Mouse (Mus musculus): Measurements from ENCODE around the gene Gm45208. TPM values are rescaled to one million over a fixed set of nuclear protein-coding genes. Genes with fewer than 3 reads are reported as not detected.
A peak's percentile ranks its signal among the peaks of the same experiment; 100 is the strongest.
"Not testable (repeated sequence)": the region's sequence is repeated elsewhere in the genome, so short reads cannot be mapped to it uniquely, and the experiment has no call there.

Gm45208 gene
- total RNA-seq, 2 experiments from 2014 or later, result not detected

DNA sequence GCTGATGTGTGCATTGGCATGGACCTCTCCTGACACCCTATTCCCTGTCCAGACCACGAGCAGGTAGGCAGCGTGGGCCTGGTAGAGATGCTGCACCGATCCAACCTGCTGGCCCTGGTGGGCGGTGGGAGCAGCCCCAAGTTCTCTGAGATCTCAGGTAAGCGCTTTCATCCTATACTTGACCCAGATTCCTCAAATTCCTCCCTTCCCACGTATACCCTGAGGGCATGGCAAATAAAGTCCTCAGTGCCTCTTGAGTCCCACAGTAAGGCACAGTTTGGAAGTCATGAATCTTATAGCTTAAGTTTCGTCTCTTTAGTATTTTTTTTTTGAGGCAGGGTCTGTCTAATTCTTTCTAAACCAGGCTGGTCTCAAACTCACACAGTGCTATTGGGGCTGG, 2.1 kb downstream of the Gm45208 start:
- no peak for DNase-seq (ENCODE audit: low spot score in 2 of 2)
- intact Hi-C loops (cut with DNase I), result no loop called here

DNA sequence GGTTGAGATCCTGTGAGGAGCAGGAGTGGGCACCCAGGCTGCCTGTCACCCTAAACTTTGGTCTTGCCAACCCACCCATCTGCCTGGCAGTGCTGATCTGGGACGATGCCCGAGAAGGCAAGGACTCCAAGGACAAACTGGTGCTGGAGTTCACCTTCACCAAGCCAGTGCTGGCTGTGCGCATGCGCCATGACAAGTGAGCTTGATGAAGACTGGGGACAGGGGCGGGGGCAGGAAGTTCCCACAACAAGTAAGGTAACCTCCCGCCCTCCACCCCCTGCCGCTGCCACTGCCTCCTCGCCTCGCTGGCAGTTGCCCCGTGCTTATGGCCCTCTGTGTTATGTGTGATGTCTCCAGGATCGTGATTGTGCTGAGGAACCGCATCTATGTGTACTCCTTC, 3.8 kb downstream of the Gm45208 start:
- intact Hi-C loops (cut with DNase I), result no loop called here

DNA sequence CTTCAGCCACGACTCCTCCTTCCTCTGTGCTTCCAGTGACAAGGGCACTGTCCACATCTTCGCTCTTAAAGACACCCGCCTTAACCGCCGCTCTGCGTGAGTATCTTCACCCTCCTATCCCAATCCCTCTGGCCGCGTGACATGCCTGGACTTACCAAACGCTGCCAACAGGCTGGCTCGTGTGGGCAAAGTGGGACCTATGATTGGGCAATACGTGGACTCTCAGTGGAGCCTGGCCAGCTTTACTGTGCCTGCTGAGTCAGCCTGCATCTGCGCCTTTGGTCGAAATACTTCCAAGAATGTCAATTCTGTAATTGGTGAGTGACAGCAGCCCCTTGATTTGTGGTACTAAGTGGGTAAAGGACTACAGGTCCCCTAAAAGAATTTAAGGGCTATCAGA, 5.1 kb downstream of the Gm45208 start:
- intact Hi-C loops (cut with DNase I), result no loop called here
- no peak for DNase-seq (ENCODE audit: low spot score in 2 of 2)

More for the DNA sequence above, 3.8 kb downstream of the Gm45208 start:
- DNase-seq (ENCODE audit: low spot score in 2 of 2), result no peak

DNA sequence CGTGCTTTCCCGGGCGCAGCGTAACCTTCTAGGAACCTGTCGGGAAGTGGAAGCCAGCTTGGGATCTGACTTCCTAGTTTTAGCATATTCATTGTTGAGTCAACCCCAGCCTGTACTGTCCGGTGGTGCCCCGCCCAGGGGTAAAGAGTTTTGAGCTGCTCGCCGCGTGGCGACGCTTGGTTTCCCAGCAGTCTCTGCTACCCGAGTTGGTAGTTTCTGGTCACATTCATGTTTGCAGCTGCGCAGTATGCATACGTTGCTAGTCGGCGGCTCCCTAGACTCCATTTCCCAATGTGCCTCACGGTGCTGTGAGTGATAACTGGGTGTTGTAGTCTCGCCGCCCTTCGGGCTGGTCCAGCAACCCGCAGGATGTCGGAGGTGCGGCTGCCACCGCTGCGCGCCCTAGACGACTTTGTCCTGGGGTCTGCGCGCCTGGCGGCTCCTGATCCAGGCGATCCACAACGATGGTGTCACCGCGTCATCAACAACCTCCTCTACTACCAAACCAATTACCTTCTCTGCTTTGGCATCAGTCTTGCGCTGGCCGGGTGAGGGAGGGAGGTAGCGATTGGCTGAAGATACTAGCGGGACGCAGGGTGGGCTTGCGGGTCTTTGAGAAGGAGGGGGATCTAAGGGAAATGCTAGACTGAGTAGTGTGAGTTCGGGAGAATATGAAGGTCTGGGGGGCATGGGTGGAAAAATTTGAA, 6.3 kb downstream of the Gm45208 start, which contains the start of gene Praf2:
Praf2 (plus strand) TSS at position 225 of the 707 bp plus-strand sequence.
- intact Hi-C loops (cut with DNase I), result no loop called here
- DNase-seq (ENCODE audit: low spot score in 2 of 2), result peak; percentile 81 to 84

DNA sequence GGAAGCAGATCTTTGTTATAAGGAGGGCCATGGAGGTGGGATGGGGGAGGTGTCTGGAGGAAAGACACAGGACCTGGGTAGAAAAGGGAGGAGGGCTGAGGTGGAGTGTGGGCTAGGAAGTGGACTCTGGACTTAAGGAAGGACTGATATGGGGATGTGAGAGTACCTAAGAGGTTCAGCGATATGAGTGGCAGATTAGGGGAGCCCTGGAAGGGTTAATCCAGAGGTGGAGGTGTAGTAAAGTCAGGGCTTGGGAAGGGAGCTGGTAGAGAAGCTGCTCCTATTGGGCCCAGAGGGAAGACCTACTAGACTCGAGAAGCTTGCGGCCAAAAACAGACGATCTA, 6.8 kb downstream of the Gm45208 start:
- intact Hi-C loops (cut with DNase I), result no loop called here
- no peak for DNase-seq (ENCODE audit: low spot score in 2 of 2)

DNA sequence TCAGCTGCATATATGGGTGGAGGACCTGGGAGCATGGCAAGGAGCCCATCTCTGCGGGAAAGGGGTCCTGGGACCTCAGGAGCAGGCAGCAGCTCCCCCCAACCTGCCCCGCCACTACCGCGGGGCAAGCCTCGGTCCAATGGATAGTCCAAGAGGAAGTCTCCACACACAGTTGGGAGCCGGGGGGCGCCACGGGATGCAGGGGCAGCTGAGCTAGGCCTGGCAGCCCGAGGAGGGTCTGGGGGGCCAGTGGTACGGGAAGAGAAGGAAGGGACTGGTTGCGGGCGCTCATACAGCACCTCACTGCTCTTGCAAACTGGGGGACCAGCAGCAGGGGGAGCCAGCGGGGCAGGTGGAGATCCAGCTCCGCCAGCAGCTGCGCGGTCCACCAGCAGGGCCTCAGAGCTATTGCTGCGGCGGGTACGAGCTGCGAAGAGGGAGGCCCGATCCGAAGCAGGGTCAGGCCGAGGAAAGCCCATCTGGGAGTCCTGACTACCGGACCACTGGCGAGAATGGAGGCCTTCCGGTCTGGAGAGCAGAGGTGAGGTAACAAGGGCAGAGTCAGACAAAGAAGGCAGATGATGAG, 11.6 kb downstream of the Gm45208 start:
- intact Hi-C loops (cut with DNase I), result no loop called here
- DNase-seq (ENCODE audit: low spot score in 2 of 2), result peak; percentile 32 to 36

DNA sequence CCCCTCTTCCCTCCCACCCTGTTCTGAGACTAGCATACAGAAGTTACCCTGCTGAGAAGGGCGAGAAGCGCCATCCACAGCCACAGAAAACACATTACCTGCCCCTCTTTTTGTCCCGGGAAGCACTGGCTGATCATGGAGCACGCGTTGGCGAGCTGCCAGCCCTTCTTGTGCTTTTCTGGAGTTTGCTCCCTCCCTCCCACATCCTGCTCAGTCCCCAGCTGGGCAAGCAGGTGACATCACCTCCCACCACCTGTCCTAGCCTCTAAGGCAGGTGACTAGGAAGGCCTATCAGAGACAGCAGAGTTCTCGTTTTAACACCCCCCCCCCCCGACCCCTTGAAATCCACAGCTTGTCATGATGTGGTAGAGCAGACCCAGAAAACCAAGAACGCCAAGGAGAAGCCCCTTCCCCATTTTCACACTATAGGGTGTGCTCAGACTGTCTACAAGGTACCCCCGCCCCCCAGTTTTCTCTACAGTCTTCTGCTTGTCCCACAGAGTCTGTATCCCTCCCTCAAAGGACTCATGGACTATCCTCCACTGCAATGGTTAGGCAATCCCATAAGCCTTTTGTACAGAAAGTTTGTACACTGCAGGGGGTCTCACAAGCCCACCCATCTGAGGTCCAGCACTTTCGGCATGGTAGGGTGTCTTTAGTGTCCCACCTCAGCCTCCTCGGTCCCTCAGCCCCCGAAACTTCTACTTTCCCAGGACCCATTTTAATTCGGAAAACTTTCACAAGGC, 17.5 kb downstream of the Gm45208 start:
- peak in 1 of 2 experiments; percentile 21 for DNase-seq (ENCODE audit: low spot score in 2 of 2)
- intact Hi-C loops (cut with DNase I), result no loop called here

DNA sequence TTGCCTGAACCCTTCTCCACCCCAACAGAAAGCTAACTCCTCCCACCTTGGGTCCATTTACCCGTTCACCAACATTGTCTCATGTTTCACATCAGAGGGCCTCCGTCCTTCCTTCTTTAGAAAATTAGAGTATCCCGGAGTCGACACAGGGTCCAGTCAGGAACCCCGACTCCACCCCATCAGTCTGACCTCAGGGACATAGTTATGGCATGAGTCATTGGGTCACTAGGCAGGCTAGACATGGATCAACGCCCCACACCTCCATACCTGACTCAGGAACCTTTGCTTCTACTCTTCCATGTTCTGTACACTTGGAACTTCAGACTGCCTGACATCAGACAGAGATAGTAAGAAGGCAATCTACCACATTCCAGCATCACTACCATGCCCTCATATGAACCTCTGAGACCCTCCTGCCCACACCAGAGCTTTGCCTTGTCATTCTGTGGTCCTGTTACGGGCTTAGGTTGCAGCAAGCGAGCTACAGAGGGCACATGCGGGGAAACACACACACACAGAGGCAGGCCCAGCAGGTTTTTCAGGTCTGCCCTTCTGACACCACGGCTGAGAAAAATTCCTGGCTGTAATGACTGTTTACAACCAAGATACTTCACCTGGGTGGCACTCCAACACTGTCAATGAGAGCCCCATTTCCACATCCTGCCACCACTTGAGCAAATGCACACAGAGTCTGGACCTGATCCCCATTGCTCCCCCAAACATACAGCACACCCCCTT, 18.2 kb downstream of the Gm45208 start:
- intact Hi-C loops (cut with DNase I), result no loop called here
- no peak for DNase-seq (ENCODE audit: low spot score in 2 of 2)

DNA sequence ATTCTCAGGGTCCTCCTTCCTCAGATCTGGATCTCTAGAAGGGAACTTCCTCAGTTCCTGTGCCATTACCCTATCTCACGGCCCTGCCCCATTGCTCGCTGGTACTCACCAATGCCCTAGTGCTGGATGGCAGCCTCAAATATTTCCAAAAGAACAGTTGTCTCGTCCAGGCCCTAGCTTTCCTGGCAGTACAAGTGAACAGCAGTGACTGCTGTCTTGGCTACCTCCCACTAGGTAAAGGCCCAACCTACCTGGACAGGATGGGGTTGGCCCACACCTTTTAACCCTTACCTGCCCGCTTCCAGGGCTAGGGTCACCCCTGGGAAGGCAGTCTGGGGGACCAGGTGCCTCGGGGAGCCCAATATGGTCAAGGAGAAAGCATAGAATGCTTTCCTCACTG, 19.1 kb downstream of the Gm45208 start:
- intact Hi-C loops (cut with DNase I), result no loop called here
- DNase-seq (ENCODE audit: low spot score in 2 of 2), result no peak

DNA sequence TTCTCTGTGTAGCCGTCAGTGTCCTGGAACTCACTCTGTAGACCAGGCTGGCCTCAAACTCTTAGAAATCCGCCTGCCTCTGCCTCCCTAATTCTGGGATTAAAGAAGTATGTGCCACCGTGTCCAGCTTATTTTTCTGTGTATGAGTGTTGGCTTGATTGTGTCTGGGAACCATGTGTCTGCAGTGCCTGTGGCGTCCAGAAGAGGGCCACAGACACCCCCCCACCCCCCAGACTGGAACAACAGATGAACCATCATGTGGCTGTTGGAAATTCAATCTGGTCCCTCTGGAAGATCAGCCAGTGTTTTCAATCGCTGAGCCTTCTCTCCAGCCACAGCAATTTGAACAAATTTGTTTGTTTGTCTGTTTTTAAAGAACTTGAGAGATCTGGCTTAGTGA, 21.4 kb downstream of the Gm45208 start:
- DNase-seq (ENCODE audit: low spot score in 2 of 2), result no peak
- intact Hi-C loops (cut with DNase I), result no loop called here

DNA sequence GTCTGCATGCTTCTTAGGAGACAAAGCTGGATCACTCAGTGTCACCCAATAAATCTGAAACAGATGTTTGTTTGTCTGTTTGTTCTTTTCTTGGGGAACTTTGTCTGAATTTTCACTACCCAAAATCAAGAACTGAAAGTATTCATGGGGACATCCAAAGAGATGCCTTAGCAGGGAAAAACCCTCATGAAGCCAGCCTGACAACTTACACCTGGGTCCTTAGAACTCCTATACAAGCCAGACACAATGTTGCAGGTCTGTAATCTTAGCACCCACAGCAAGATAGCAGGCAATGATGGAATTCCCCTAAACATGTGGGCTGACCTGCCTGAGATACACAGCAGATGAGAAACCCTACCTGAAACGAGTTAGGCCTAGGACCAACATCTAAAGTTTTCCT, 22.9 kb downstream of the Gm45208 start:
- no peak for DNase-seq (ENCODE audit: low spot score in 2 of 2)
- intact Hi-C loops (cut with DNase I), result no loop called here

DNA sequence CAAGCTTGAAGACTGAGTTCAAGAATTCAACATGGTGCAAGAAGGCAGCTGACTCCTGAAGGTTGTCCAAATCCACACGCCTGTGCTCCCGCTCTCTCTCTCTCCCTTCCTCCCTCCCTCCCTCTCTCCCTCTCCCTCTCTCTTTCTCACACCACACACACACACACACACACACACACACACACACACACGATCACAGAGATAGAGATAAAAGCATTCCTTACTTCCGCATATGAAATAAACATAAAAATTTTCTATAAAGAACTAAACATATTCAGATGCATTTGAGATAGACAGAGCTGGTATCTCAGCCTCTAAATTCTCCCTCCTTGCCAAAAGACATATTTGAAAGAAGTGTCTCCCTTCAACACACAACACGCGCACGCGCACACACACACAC, 23.4 kb downstream of the Gm45208 start:
- intact Hi-C loops (cut with DNase I), result no loop called here
- DNase-seq (ENCODE audit: low spot score in 2 of 2), result no peak

DNA sequence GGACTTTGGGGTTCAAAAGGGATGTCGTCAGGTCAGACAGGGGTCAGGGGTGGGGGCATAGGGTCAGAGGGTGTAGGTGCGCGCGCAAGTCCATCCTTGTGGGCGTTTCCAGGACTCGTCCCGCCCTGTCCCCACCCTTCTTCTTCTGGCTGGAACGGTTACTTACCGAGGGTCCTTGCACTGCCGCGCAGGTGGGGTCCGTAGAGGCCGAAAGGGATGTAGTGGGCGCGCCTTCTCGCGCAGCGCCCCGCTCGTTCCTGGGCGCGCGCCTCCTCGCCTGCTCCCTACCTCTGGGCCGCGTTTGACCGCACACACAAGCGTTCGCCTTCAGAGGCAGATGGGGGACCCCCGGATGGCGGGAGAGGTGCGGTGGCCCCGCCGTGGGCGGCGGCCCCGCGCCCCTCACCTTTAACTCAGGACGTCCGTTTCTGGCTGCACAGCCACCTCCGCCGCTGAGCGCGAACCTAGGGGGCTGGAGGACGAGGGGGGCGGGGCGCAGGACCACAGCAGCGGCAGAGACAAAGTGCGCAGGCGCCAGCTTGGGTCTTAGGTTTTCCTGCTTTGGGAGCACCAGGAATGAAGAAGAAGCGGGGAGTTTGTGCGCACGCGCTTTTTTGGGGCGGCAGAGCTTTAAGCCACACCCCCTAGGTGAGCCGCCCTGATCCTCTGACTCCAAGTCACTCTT, 28.5 kb downstream of the Gm45208 start, which contains the start of gene Ccdc120:
Ccdc120 (minus strand) TSS at position 474 of the 685 bp plus-strand sequence.
- peak; percentile 73 to 77 for DNase-seq (ENCODE audit: low spot score in 2 of 2)
- intact Hi-C loops (cut with DNase I), result no loop called here

DNA sequence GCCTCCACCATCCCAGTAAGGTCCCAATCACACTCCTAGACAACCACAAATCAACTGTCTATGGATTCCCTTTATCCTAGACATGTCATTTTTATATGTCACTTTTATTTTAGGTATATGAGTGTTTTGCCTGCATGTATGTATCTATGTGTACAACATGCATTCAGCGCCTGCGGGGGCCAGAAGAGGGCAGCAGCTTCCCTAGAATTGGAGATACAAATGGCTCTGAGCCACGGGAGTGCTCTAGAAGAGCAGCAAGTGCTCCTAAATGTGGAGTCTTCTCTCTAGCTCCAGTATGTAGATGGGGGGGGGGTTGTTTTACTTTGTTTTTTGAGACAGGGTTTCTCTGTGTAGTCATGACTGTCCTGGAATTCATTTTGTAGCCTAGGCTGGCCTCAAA, 31.6 kb downstream of the Gm45208 start:
- DNase-seq (ENCODE audit: low spot score in 2 of 2); intact Hi-C loops (cut with DNase I): not testable (repeated sequence)

DNA sequence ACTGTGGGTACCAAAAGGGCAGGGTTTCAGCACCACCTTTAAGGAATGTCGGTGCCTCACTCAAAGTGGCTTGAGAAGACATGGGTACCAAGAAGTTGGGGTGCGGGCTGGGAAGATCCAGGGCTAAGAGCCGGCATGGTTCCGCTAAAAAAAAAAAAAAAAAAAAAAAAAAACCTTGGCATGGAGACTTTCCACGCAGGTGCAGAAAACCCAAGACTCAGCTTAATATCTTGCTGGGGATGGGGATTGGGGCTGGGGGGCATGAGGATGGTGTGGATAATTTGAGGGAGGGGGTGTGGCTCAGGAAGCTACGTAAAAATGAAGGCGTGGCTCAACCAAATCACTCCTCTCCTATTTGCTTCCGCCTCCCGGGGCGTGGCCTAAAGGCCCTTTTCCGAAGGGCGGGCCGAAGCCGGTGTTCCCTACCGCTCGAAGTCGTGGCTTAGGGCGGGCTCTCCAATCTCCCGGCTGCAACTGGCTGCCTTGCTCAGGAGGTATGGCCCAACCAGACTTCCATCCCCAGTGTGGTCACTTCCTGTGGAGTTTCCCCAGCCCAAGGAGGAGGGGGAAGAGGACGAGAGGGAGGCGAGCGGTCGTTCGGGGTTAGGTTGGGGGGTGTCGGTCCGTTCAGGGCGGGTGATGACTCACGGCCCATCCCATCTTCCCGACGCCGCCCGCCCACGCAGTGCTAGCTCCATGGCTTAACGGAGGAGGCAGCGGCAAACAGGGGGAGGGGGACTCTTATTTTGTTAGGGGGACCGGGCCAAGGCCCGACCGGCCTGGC, 40.3 kb downstream of the Gm45208 start, which contains the start of gene Tfe3:
Tfe3 (plus strand) TSS at position 424 of the 784 bp plus-strand sequence.
- DNase-seq (ENCODE audit: low spot score in 2 of 2), result peak; percentile 86
- intact Hi-C loops (cut with DNase I), result no loop called here

DNA sequence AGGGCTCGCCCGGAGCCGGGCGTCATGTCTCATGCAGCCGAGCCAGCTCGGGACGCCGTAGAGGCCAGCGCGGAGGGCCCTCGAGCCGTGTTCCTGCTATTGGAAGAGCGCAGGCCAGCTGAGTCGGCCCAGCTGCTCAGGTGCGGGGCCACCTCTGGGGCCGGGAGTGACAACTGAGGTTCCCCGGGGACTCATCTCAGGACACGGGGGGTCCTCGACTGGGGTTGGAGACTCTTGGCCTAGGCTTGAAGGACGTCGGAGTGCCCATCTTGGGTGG, 40.8 kb downstream of the Gm45208 start:
- no peak for DNase-seq (ENCODE audit: low spot score in 2 of 2)
- intact Hi-C loops (cut with DNase I), result no loop called here

DNA sequence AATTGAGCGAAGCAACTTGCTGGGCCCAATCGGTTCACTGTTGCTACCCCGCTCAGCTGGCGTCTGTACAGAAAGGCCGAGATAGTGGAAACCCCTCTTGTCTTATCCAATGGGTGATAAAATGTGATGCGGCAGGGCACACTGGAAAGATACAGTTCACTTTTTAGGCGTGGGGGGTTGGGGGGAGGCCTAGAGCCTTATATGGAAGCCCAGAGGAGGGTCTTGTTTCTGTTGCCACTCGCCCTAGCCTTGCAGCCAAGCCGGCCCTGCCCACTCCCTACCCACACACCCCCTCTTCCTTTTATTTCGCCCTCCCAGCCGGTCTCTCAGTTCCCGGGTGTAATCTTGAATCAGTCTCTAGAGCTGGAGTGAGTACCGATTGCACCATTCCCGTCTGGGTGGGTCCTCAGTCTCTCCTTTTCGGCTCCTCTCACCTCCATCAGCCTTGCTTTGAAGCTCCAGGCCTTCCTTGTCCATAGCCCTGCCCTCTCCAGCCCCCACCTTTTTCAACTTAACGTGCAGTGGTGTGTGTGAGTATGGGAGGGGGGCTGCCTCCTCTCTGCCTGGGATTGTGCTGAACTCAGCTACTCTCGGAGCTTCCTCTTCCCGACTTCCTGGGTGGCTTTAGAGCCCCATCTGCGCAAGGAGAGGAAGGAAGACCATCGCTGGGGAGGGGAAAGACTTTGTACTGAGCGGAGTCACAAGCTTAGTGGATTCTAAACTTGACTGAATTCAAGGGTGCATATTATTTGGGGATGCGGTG, 41.8 kb downstream of the Gm45208 start:
- no peak for DNase-seq (ENCODE audit: low spot score in 2 of 2)

DNA sequence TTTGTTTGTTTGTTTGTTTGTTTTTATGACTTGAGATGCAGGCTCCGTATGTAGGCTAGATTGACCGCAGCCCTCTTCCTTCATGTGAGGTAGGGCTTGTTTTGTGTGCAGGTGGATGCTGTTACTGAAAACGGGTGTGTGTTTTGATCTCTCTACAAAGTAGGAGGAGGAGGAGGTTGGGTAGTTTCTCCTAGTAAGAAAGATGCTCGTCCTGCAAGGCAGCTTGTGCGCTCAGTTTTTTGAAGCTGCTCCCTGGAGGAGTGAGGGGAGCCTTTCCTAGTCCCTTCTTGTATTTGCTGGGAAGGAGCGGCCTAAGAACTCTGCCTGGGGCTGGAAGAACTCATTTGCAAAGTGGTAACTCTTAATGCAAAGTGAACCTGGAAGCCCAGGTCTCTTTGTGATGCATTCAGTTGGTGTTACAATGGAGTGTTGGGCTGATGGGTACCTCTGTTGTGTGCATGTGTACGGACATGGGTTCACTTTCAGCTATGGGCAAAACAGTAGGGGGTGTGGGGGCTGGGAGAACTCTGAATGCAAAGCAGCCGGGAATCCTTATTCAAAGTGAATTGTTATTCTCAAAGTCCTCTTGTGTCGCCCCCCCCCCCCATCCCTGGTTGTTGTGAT, 42.7 kb downstream of the Gm45208 start:
- no peak for DNase-seq (ENCODE audit: low spot score in 2 of 2)
- intact Hi-C loops (cut with DNase I), result no loop called here

More for the DNA sequence above, 41.8 kb downstream of the Gm45208 start:
- intact Hi-C loops (cut with DNase I), result no loop called here
